Mouse (Mus musculus) kidney, adult 10 weeks (tissue): ENCODE data around the gene Lpxn. TPM values are rescaled to one million over a fixed set of nuclear protein-coding genes. Genes with fewer than 3 reads are reported as not detected.

Experiments used
- polyA plus RNA-seq: library from polyadenylated mRNA; stranded (reverse); fragments of 350-450 nt; fragmentation: Illumina TruSeq; extraction: RNeasy Lipid Tissue Mini Kit (QIAGEN cat#74804); gene quantifications from one replicate; pipeline ENCODE4 v1.2.3, GENCODE M21; 2014; ENCODE audit warnings: low read depth, low replicate concordance

The Lpxn gene
- 1.3 TPM for polyA plus RNA-seq

DNA sequence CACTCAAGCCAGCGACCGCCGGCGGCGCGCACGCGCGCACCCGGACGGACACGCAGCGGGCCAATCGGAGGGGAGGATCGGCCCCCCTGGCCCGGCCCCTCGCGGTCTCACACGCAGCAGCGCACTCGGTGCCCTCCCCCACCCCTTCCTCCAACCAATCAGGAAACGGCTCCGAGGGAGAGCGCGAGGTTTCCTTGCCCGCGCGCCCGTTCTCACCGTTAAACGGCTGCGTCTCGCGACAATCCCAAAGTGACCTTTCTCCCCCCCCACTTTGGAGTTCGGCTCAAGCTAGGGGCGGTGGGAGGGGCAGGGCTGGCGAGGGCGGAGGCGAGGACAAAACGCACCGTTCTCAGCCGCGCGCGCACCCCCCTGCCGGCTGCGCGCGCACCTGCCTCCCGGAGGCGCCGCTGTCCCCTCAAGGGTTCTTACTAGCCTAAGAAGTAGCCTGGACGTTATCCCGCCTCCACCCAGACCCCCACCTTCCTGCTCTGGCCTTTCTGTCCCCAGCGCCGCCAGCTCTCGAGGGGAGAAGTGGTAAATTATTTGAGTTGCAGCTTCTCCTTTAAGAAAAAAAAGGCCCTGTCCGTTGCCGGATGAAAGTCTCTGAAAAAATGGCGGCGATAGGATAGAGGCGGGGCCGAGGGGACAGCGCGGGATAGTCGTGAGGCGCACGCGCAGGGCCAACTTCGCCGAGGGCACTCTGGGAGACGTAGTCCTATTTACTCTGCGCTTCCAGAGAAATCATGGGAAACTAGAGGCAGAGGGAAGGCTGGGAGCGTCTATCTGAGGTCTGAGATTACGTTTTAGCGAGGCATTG, at the start of gene Lpxn, which contains the start of gene Zfp91:
TSS of gene Lpxn (plus strand) at position 683 of the 817 bp plus-strand sequence.
TSS of gene Zfp91 (minus strand) at position 616 of the 817 bp plus-strand sequence.

DNA sequence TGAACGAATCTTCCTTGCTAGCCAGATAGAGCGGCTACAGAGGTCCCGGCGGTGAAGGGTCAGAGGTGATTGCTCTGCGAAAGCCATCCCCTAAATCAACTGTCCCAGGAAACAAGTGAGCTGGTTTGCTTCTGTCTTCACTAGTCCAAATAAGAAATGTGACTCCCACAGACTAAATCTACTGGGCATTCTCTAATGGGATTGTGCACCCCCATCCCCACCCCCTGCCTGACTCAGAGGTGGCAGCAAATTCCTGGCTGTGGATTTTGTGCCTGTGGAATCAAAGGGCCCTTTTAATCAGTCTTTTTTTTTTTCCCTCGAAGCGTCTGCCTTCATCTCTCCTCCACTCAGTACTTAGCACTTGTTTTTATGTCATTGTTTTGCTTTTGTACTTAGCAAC, 30.7 kb upstream of the Lpxn start, which contains the start of gene Cntf:
TSS of gene Cntf (minus strand) at position 325 of the 400 bp plus-strand sequence.

DNA sequence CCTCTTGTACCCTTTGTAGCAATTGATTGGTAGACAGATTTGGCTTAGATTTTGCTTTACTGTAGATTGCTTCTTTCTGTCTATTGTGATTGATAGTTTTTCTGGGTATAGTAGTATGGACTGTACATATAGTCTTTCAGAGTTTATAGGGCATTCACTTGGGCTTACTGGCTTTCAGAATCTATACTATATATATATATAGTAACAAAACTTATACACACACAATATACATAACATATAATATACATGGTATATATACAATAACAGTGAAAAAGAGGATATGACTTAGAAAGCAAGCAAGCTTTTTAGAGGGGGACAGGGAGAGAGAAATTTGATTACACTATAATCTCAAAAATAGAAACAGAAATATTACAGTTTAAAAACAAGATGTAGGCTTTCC, 50.4 kb downstream of the Lpxn start, which contains the start of gene Gm5244:
TSS of gene Gm5244 (plus strand) at position 301 of the 400 bp plus-strand sequence.

DNA sequence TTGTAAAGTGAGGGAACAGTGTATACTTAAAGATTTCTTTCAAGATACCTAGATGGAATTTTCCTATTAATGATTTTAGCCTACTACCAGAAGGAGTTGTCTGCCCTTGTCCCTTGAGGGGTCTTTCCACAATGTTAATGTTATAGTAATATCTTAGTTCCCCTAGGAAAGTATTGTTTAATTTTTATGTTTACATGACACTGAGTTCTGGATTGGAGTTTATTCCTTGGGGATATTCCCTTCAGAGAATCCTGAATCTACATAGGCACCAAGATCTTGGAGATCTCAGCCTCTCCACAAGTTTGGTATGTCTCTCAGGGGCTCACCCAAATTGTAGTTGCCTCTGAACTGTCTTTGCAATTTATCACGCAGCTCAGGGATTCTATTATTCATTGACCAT, 61.0 kb downstream of the Lpxn start, which contains the start of gene Olfr1444:
TSS of gene Olfr1444 (plus strand) at position 301 of the 400 bp plus-strand sequence.

Other genes starting within 250 kb of the Lpxn start
- gene Gm4952, start 196.2 kb upstream of the Lpxn start, polyA plus RNA-seq: 9.9 TPM
- gene Glyat, start 162.9 kb upstream of the Lpxn start, polyA plus RNA-seq: 2,240 TPM
- 1.2 TPM for gene Olfr1442, start 125.8 kb upstream of the Lpxn start, polyA plus RNA-seq
- gene Olfr1443, start 118.1 kb upstream of the Lpxn start, polyA plus RNA-seq: not detected
- 3,688 TPM for gene Keg1, start 100.4 kb upstream of the Lpxn start, polyA plus RNA-seq
- 3.8 TPM for gene Cntf, start 30.6 kb upstream of the Lpxn start, polyA plus RNA-seq
- 134 TPM for gene Zfp91, start 67 bp upstream of the Lpxn start, polyA plus RNA-seq
- gene Gm5244, start 50.5 kb downstream of the Lpxn start, polyA plus RNA-seq: not detected
- gene Olfr1444, start 61.1 kb downstream of the Lpxn start, polyA plus RNA-seq: not detected
- not detected for gene Olfr1445, start 87.7 kb downstream of the Lpxn start, polyA plus RNA-seq
- gene Olfr1446, start 97.3 kb downstream of the Lpxn start, polyA plus RNA-seq: not detected
- gene Olfr1447, start 107.5 kb downstream of the Lpxn start, polyA plus RNA-seq: not detected
- gene Olfr1448, start 128.2 kb downstream of the Lpxn start, polyA plus RNA-seq: not detected
- gene Olfr1449, start 134.6 kb downstream of the Lpxn start, polyA plus RNA-seq: not detected
- not detected for gene Olfr1450, start 154.1 kb downstream of the Lpxn start, polyA plus RNA-seq
- not detected for gene Olfr1451, start 198.8 kb downstream of the Lpxn start, polyA plus RNA-seq
- gene Olfr1453, start 232.1 kb downstream of the Lpxn start, polyA plus RNA-seq: not detected